Mouse (Mus musculus): ENCODE measurements around the gene Ttll7.

DNA sequence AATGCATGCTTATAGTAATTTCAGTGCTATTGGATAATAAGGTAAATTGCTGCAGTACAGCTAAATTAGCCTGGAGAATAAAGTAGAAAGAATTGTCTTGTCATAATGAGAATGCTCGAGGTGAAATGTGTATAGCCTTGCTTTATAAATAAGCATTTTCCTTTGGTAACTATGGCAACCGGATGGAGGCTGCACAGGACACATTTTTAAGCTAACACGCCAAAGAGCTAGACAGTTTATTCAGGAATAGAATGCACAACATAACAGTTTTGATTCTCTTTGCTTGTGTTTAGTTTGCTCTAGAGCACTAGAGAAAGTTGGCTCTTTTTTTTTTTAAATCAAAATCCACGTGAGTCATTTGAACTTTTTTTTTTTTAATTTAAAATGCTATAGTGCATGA lies 49.6 kb downstream of the Ttll7 start:
- no peak for TF ChIP-seq CTCF (IDR thresholded peaks at IDR 0.05; ENCODE audit: extremely low read depth, insufficient read depth, low read length)
- no peak for TF ChIP-seq POLR2A (IDR thresholded peaks at IDR 0.05; ENCODE audit: extremely low read depth, insufficient read depth, low read length)
